Mouse (Mus musculus) ES-Bruce4 (cell line): ENCODE results near the gene Itgb2.

ENCODE experiments used
- CTCF ChIP-seq: IDR thresholded peaks from one replicate; pipeline ENCODE4 v1.8.1; 2011; ENCODE audit warnings: low read depth, low read length
- POLR2A ChIP-seq: IDR thresholded peaks from one replicate; pipeline ENCODE4 v1.8.1; 2011; ENCODE audit warnings: low read length; ENCODE audit not compliant: insufficient read depth

DNA sequence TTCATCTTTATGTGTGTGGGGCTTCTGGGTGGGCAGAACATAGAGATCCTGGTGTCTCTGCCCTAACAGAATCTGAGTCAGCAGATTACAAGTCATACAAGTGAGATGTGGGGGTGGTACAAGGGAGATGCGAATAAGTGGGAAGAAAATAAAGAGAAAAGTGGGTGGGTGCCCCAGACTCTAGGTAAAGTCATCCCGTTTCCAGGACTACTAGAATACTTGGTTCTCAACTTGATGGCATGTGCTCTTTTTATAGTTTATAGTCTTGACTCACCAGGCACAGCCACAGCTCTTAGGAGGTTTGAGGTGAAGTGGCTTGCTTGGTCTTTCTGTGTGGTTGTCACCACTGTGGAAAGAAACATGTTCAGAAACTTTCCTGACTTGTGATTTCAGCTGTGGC is 66.0 kb downstream of the Itgb2 start:
- no peak for TF ChIP-seq POLR2A
- no peak for TF ChIP-seq CTCF
